ENCODE assay signal across 12 mouse cellular contexts in the genomic region with DNA sequence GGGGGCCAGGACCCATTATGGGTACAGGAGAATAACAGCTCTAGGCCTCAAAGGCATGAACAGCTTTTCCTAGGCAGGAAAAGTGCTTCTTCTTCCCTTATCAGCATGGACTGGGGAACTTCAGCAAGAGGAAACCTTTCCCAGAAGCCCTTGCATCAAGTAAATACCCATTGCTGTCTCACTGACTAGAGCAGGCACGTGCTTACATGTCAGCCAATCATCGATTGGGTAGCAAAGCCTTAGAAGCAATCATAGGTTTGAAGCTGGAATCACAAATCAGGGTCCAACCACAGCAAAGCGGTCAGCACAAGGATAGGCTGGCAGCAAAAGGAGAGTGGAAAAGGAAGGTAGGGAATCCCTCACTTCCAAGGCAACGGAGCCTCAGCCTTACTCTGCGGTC.
"Had no signal": no experiment of that assay in that cellular context is flagged by ENCODE, and none has a peak within 500 bp of the region (broad histone marks: within the 10 kb centered on the region; RNA-seq: fewer than 3 reads in every experiment).

No protein-coding gene starts in this region.

- H3K9ac ChIP-seq: liver, embryonic 12.5 days; lung, embryonic 15.5 days; neural tube, embryonic 15.5 days had no signal

- H3K4me2 ChIP-seq: liver, embryonic 12.5 days; lung, embryonic 15.5 days; neural tube, embryonic 15.5 days had no signal

- ATAC-seq: liver, embryonic 12.5 days had no signal

- H3K27me3 ChIP-seq: liver, embryonic 12.5 days; lung, embryonic 15.5 days; neural tube, embryonic 15.5 days had no signal

- H3K36me3 ChIP-seq: lung, embryonic 15.5 days; neural tube, embryonic 15.5 days had no signal

- H3K4me1 ChIP-seq: lung, embryonic 15.5 days; midbrain, embryonic 10.5 days had no signal

- H3K27ac ChIP-seq: left cerebral cortex, adult 2 months; limb, embryonic 10.5 days; liver, embryonic 12.5 days; lung, embryonic 15.5 days; midbrain, embryonic 10.5 days; neural tube, embryonic 15.5 days; stomach, postnatal 0 days had no signal

- H3K9me3 ChIP-seq: limb, embryonic 10.5 days; liver, embryonic 12.5 days; lung, embryonic 15.5 days; midbrain, embryonic 10.5 days; neural tube, embryonic 15.5 days had no signal

- DNase-seq: midbrain, embryonic 14.5 days; right cerebral cortex, adult 18-20 months; right cerebral cortex, postnatal 25 days; thymus, postnatal 4 days had no signal

- H3K4me3 ChIP-seq: left cerebral cortex, adult 2 months; limb, embryonic 10.5 days; liver, embryonic 12.5 days; lung, embryonic 15.5 days; midbrain, embryonic 10.5 days; myocyte; neural tube, embryonic 15.5 days had no signal
